Mouse (Mus musculus) hindbrain, embryonic 12.5 days (tissue): ENCODE measurements around the gene Wdr38. TPM values are rescaled to one million over a fixed set of nuclear protein-coding genes. Genes with fewer than 3 reads are reported as not detected.

ENCODE experiments used
- ATAC-seq: fragments of 200-750 bp; cut with Nextera tagmentation; 2 replicates; pipeline ENCODE4 v1.8.0; 2017; ENCODE audit warnings: moderate TSS enrichment; ENCODE audit not compliant: low FRiP score
- H3K27ac ChIP-seq: fragments of 300-500 bp; sonication (generic); 2 replicates; pipeline ENCODE4 v1.5.1; 2016; ENCODE audit warnings: mild to moderate bottlenecking
- H3K27me3 ChIP-seq: fragments of 300-500 bp; sonication (generic); 2 replicates; pipeline ENCODE4 v1.6.1; 2016; ENCODE audit warnings: mild to moderate bottlenecking
- H3K36me3 ChIP-seq: fragments of 300-500 bp; sonication (generic); 2 replicates; pipeline ENCODE4 v1.6.1; 2016; ENCODE audit warnings: mild to moderate bottlenecking
- H3K4me1 ChIP-seq: fragments of 300-500 bp; sonication (generic); 2 replicates; pipeline ENCODE4 v1.6.1; 2016
- H3K4me2 ChIP-seq: fragments of 300-500 bp; sonication (generic); replicated peaks from 2 replicates; pipeline ENCODE4 v1.6.1; 2016; ENCODE audit warnings: mild to moderate bottlenecking
- H3K4me3 ChIP-seq: fragments of 300-500 bp; sonication (generic); 2 replicates; pipeline ENCODE4 v1.5.1; 2016; ENCODE audit warnings: mild to moderate bottlenecking
- H3K9ac ChIP-seq: fragments of 300-500 bp; sonication (generic); 2 replicates; pipeline ENCODE4 v1.6.1; 2016; ENCODE audit warnings: mild to moderate bottlenecking, moderate library complexity
- H3K9me3 ChIP-seq: fragments of 300-500 bp; sonication (generic); replicated peaks from 2 replicates; pipeline ENCODE4 v1.6.1; 2016; ENCODE audit warnings: mild to moderate bottlenecking
- WGBS: fragments of 180-500 bp; shearing (Covaris S2); methylation state at CpG from one replicate; pipeline ENCODE4 v1.1.7; 2016; 5-methylcytosine and 5-hydroxymethylcytosine counted together
- polyA plus RNA-seq: library from polyadenylated mRNA; unstranded; fragments of >200 nt; fragmentation: Nextera tagmentation; extraction: Ambion mirVana; gene quantifications from 2 replicates; pipeline ENCODE4 v1.2.1, GENCODE M21; 2016

The Wdr38 gene
- polyA plus RNA-seq, 1 experiment from 2014 or later, result 2.1 TPM

GRCm38 (mm10) chr2:38975181-38975580 lies 22.1 kb upstream of the Wdr38 start:
- 79% methylated on average over 3 of the region's 3 CpGs for WGBS

GRCm38 (mm10) chr2:38975941-38976805 lies 21.1 kb upstream of the Wdr38 start:
- H3K4me1 ChIP-seq, result no peaks in the 10 kb centered on the region; the same call in 1 of the 2 replicates
- peaks cover 4% of the 10 kb centered on the region; the same call in 1 of the 2 replicates for H3K27me3 ChIP-seq
- H3K9me3 ChIP-seq, result no peaks in the 10 kb centered on the region
- H3K9ac ChIP-seq, result no peak overlapping the region
- H3K36me3 ChIP-seq, result no peaks in the 10 kb centered on the region
- no peak for ATAC-seq
- no peak overlapping the region for H3K4me3 ChIP-seq
- H3K4me2 ChIP-seq, result no peak overlapping the region
- no peak overlapping the region for H3K27ac ChIP-seq
- 85% methylated on average over 21 of the region's 21 CpGs for WGBS

More at GRCm38 (mm10) chr2:38975181-38975580, 22.1 kb upstream of the Wdr38 start:
- Histone ChIP-seq H3K9me3 (no peaks in the 10 kb centered on the region), H3K4me3 (no peak overlapping the region), H3K9ac (no peak overlapping the region), H3K4me1 (no peaks in the 10 kb centered on the region; the same call in 1 of the 2 replicates), H3K36me3 (no peaks in the 10 kb centered on the region), H3K27me3 (peaks cover 4% of the 10 kb centered on the region; the same call in 1 of the 2 replicates), H3K4me2 (no peak overlapping the region), H3K27ac (no peak overlapping the region)
- ATAC-seq, result no peak

GRCm38 (mm10) chr2:38977837-38978236 lies 19.4 kb upstream of the Wdr38 start:
- Histone ChIP-seq H3K4me1 (no peaks in the 10 kb centered on the region; the same call in 1 of the 2 replicates), H3K27ac (no peak overlapping the region), H3K4me2 (no peak overlapping the region), H3K9ac (no peak overlapping the region), H3K9me3 (no peaks in the 10 kb centered on the region), H3K27me3 (peaks cover 4% of the 10 kb centered on the region; the same call in 1 of the 2 replicates), H3K4me3 (no peak overlapping the region), H3K36me3 (no peaks in the 10 kb centered on the region)
- ATAC-seq, result no peak
- 65% methylated on average over 4 of the region's 4 CpGs for WGBS

GRCm38 (mm10) chr2:38983456-38983855 lies 13.8 kb upstream of the Wdr38 start:
- Histone ChIP-seq H3K27me3 (no peaks in the 10 kb centered on the region), H3K4me1 (no peaks in the 10 kb centered on the region), H3K4me2 (no peak overlapping the region), H3K9ac (no peak overlapping the region), H3K36me3 (no peaks in the 10 kb centered on the region), H3K9me3 (peaks cover 7% of the 10 kb centered on the region; the same call in 1 of the 2 replicates), H3K27ac (no peak overlapping the region), H3K4me3 (no peak overlapping the region)
- 90% methylated on average over 2 of the region's 2 CpGs for WGBS
- no peak for ATAC-seq

- no peak for ATAC-seq
- Histone ChIP-seq H3K4me1 (no peaks in the 10 kb centered on the region), H3K9me3 (peaks cover 7% of the 10 kb centered on the region; the same call in 1 of the 2 replicates), H3K27ac (no peak overlapping the region), H3K4me2 (no peak overlapping the region), H3K36me3 (no peaks in the 10 kb centered on the region), H3K27me3 (no peaks in the 10 kb centered on the region), H3K4me3 (no peak overlapping the region), H3K9ac (no peak overlapping the region)
- 87% methylated on average over 3 of the region's 3 CpGs for WGBS
Observed at GRCm38 (mm10) chr2:38986580-38986979, 10.7 kb upstream of the Wdr38 start.

- Histone ChIP-seq H3K9ac (no peak overlapping the region), H3K27ac (no peak overlapping the region), H3K4me3 (no peak overlapping the region), H3K9me3 (peaks cover 7% of the 10 kb centered on the region; the same call in 1 of the 2 replicates), H3K4me1 (no peaks in the 10 kb centered on the region), H3K4me2 (no peak overlapping the region), H3K36me3 (no peaks in the 10 kb centered on the region), H3K27me3 (no peaks in the 10 kb centered on the region)
- no peak for ATAC-seq
- WGBS, result 78% methylated on average over 1 of the region's 1 CpGs
Observed at GRCm38 (mm10) chr2:38987371-38987770, 9.9 kb upstream of the Wdr38 start.

- no peak overlapping the region for H3K9ac ChIP-seq
- no peaks in the 10 kb centered on the region for H3K36me3 ChIP-seq
- no peak overlapping the region for H3K27ac ChIP-seq
- 0 out of 2 replicates have a peak, but pooled peaks cover 2% of the 10 kb centered on the region for H3K4me1 ChIP-seq
- H3K4me2 ChIP-seq, result no peak overlapping the region
- WGBS, result 88% methylated on average over 6 of the region's 6 CpGs
- peaks cover 7% of the 10 kb centered on the region; the same call in 1 of the 2 replicates for H3K9me3 ChIP-seq
- no peak overlapping the region for H3K4me3 ChIP-seq
- H3K27me3 ChIP-seq, result no peaks in the 10 kb centered on the region
- no peak for ATAC-seq
Observed at GRCm38 (mm10) chr2:38987803-38988510, 9.3 kb upstream of the Wdr38 start.

- Histone ChIP-seq H3K9ac (no peak overlapping the region), H3K27ac (no peak overlapping the region), H3K4me1 (0 out of 2 replicates have a peak, but pooled peaks cover 2% of the 10 kb centered on the region), H3K9me3 (peaks cover under 1% of the 10 kb centered on the region; the same call in 1 of the 2 replicates), H3K27me3 (no peaks in the 10 kb centered on the region), H3K4me2 (no peak overlapping the region), H3K4me3 (no peak overlapping the region), H3K36me3 (no peaks in the 10 kb centered on the region)
- no peak for ATAC-seq
- whole genome bisulfite sequencing, result 90% methylated on average over 2 of the region's 2 CpGs
Observed at GRCm38 (mm10) chr2:38988929-38989328, 8.3 kb upstream of the Wdr38 start.

- Histone ChIP-seq H3K4me3 (no peak overlapping the region), H3K27ac (no peak overlapping the region), H3K9ac (no peak overlapping the region), H3K36me3 (no peaks in the 10 kb centered on the region), H3K27me3 (no peaks in the 10 kb centered on the region), H3K4me2 (no peak overlapping the region), H3K9me3 (no peaks in the 10 kb centered on the region), H3K4me1 (0 out of 2 replicates have a peak, but pooled peaks cover 2% of the 10 kb centered on the region)
- WGBS, result 81% methylated on average over 4 of the region's 4 CpGs
- ATAC-seq, result no peak; the same call in 1 of the 2 replicates
Observed at GRCm38 (mm10) chr2:38992004-38992403, 5.3 kb upstream of the Wdr38 start.

- Histone ChIP-seq H3K36me3 (no peaks in the 10 kb centered on the region), H3K4me1 (0 out of 2 replicates have a peak, but pooled peaks cover 2% of the 10 kb centered on the region), H3K9ac (no peak overlapping the region), H3K4me3 (no peak overlapping the region), H3K4me2 (no peak overlapping the region), H3K9me3 (no peaks in the 10 kb centered on the region), H3K27me3 (no peaks in the 10 kb centered on the region), H3K27ac (no peak overlapping the region)
- no peak for ATAC-seq
- 59% methylated on average over 4 of the region's 4 CpGs for WGBS
Observed at GRCm38 (mm10) chr2:38992452-38992851, 4.8 kb upstream of the Wdr38 start.

- Histone ChIP-seq H3K36me3 (peaks cover 44% of the 10 kb centered on the region), H3K27ac (no peak overlapping the region), H3K4me3 (no peak overlapping the region), H3K9me3 (no peaks in the 10 kb centered on the region), H3K4me2 (no peak overlapping the region), H3K27me3 (no peaks in the 10 kb centered on the region), H3K4me1 (peaks cover 22% of the 10 kb centered on the region), H3K9ac (no peak overlapping the region)
- WGBS, result 64% methylated on average over 4 of the region's 4 CpGs
- no peak for ATAC-seq
Observed at GRCm38 (mm10) chr2:38999381-38999780, 2.1 kb downstream of the Wdr38 start.

- Histone ChIP-seq H3K9me3 (no peaks in the 10 kb centered on the region), H3K36me3 (peaks cover 44% of the 10 kb centered on the region), H3K9ac (no peak overlapping the region), H3K4me1 (peaks cover 22% of the 10 kb centered on the region), H3K4me2 (no peak overlapping the region), H3K27me3 (no peaks in the 10 kb centered on the region), H3K4me3 (no peak overlapping the region), H3K27ac (no peak overlapping the region)
- no peak for ATAC-seq
- WGBS, result 71% methylated on average over 8 of the region's 8 CpGs
Observed at GRCm38 (mm10) chr2:38999910-39000586, 2.8 kb downstream of the Wdr38 start.
